Mouse (Mus musculus) retina, postnatal 1 day (tissue): ENCODE data around the gene Serac1.

ENCODE experiments used
- DNase-seq: peaks from one replicate; pipeline ENCODE4 v3.0.0-alpha.2; 2012

The Serac1 gene

GRCm38 (mm10) chr17:6063532-6063931 is 16.0 kb downstream of the Serac1 start:
- no peak for DNase-seq

DNA sequence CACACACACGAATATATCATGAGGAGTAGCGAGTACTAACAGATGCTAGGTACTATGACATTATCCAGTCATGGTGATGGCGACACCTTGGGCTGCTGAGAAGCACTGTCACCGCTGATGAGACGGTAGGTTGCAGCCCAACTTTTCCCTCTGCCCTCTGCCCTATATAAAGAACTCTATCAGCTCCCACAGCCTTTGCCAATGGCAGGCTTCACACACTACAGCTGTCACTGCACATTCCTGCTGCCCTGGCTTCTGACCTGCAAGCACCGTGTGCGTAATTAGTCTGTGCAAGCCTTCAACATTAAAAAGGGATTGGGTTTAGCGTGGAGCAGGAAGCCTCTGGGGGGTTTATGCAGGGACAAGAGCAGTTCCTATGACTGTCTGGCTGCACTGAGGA is 16.7 kb downstream of the Serac1 start:
- DNase-seq, result no peak

DNA sequence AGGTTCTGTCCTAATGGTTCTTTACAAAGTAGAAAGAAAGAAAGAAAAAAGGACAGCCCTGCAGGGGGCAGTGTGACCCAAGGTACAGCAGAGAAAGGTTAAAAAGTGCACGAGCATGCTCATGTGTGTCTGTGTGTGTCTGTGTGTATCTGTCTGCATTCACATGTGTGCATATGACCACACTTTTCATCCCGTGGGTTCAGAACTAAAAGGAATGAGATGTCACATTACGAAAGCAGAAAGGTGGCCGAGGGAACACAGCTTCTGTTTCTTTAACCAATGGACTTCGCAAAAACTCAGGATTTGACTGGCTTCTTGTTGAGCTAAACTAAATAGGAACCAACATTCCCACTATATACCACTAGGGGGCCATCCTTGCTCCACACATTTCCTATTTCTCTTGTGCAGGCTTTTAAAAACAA is 24.6 kb downstream of the Serac1 start:
- DNase-seq, result peak; percentile 77

DNA sequence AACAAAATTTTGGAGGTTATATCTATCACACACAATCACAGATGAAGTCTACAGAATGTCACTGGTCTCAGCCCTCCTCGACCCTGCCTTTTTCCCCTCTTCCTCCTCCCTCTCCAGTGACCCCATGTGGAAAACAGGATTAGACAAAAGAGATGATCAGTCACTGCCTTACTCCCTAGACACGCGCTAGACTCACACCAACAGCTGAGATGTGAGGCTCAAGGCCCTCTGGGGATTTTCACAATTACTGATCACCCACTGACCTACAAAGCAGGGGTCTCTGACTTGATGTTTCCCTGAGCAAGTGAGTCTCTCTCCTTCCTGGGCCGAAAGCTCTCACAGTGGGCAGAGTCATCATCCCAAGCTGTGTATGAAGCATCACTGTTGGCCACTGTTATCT is 26.7 kb downstream of the Serac1 start:
- peak; percentile 79 for DNase-seq

DNA sequence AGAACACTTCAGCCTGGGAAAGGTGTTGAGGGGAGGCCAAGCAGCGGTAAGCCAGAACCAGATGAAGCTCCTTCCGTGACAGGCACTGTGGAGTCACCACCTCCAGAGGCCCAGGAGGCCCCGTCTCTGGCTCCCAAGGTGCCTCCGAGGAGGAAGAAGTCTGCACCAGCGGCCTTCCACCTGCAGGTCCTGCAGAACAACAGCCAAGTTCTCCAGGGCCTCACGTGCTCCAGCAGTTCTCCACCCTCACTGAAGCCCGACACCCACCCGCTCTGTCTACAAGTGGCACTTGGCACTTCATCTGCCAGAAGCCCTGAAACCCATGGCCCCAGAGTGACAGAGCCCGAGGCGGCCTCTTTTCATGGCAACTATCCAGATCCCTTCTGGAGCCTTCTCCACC is 42.0 kb downstream of the Serac1 start:
- DNase-seq, result no peak

DNA sequence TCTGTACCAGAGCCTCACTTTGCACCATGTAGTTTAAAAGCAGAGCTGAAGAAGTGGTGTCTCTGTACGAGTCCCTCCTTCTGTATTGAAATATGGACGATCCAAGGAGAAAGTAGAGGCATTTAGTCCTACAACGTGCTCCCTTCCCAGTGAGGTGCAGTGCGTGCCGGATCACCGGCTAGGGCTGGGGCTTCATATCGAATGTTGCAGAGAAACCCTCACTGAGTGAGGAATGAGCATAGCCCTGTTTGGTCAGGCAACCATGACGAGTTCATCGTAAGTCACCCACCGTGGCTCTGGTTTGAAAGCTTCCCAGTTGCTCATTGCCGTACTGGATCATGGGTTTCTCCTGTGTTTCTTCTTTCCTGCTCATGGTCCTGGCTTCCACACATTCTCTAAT is 42.7 kb downstream of the Serac1 start:
- no peak for DNase-seq

DNA sequence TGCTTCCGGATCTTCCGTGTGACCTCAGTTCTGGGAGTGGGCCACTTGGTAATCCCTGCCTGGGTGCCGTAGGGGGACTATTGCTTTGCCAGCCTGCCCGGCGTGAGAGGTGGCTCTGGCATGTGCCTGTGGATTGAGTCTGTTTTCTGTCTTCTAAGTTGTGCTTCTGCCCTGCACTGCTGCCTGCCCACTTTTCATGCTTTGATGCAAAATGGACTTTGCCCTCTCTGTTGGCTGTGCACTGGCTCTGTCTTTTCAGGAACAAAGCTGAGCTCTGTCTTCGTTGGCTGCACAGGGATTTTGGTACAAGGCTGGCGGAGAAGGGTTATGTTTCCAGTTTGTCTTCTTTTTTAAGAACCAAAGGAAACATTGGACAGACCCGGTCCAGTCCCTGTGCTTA is 43.1 kb downstream of the Serac1 start:
- DNase-seq, result no peak

DNA sequence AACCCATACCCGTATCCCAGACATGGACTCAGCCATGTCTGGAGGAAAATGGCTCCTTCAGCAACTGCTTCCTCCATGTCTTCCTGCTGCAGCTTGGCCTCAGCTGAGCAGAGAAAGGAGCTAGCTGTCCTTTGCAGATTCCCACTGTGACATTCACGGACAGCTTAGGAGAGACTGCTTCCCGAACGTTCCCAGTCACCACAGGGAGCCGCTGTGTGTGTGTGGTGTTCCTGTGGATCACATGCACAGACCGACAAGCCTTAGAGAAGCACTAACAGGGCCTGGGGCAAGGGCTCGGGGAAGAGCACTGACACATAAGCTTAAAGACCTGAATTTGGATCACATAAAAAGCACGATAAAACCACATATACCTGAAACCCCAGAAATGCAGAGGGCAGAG is 43.9 kb downstream of the Serac1 start:
- DNase-seq, result no peak

GRCm38 (mm10) chr17:6025831-6026230 is 53.7 kb downstream of the Serac1 start:
- no peak for DNase-seq

DNA sequence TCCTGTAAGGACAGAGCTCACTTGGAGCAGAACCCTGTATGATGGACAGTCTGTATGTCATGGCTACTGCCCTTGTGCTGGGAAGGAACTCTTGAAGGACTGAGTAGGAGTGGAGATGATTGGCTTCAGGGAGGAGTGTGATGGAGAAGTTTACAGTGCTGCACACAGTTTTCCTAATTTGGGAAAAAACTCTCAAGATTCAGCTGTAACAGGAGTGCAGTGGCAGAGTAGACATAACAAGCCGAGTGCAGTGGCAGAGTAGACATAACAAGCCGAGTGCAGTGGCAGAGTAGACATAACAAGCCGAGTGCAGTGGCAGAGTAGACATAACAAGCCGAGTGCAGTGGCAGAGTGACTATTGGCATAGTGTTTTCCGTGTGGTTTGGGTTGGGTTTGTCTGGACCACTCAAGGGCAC is 58.2 kb downstream of the Serac1 start:
- peak; percentile 30 for DNase-seq

GRCm38 (mm10) chr17:6020636-6021035 is 58.9 kb downstream of the Serac1 start:
- DNase-seq, result peak; percentile 27

- peak; percentile 51 for DNase-seq
These were observed 59.8 kb downstream of the Serac1 start for GRCm38 (mm10) chr17:6019776-6020175.

DNA sequence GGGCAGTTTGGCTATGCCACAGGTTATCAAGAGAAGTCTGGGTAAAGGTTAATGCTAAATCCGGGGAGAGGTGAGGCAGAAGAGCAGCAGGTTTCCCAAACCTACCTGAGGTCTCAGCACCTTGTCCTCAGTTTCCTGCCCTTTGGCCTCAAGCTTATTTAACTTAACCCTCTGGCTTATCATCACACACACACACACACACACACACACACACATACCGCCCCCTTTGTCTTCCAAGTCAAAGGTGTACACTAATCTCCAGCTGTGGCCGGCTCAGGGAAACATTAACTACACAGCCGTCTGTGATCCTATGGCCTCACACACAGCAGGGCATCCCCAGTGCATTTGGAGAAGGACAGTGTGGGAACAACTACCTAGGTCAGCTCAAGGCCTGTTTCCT is 61.2 kb downstream of the Serac1 start:
- no peak for DNase-seq

- DNase-seq, result no peak
These were observed 62.3 kb downstream of the Serac1 start for GRCm38 (mm10) chr17:6017268-6017667.

DNA sequence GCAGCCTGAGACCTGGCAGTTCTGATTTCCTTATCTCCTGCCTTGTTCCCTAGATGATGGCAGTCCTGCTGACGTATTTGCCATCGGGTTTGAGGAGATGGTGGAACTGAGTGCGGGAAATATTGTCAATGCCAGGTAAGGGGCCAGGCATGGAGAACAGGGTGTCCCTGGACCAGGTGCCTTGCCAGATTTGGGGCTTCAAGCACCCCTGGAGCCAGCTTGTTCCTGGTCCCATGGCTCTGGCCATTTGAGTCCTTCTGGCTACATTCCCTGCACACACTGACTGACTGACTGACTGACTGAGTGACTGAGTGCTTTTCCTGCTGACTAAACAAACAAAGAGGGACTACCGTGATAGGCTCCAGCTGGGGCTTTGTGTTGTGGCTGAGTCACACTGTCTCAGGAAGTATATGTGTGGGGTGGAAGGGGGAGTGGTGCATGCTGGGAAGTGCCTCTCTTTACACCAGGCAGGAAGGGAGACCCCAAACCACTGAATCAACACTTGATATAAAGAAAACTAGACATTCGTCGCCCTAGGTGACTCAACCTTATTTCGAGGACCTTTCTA is 63.2 kb downstream of the Serac1 start:
- no peak for DNase-seq

- DNase-seq, result no peak
These were observed 64.6 kb downstream of the Serac1 start for GRCm38 (mm10) chr17:6014985-6015384.

DNA sequence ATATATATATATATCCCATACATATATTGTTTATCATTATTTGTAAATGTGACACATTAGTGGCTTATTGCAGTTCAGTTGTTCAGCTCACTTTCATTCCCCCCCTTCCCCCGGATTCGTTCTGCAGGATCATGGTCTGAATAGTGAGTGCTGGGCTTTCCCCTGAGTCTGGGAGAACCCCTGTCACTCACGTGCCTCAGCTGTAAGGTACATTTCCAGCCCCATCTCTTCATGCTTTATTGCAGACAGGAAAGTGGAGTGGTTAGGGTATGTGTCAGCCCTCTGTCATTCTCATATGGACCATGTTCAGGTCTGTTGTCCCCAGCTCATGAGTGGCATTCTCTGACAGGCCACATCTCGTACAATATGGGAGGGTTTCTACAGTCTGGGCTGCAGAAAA is 66.5 kb downstream of the Serac1 start:
- no peak for DNase-seq

DNA sequence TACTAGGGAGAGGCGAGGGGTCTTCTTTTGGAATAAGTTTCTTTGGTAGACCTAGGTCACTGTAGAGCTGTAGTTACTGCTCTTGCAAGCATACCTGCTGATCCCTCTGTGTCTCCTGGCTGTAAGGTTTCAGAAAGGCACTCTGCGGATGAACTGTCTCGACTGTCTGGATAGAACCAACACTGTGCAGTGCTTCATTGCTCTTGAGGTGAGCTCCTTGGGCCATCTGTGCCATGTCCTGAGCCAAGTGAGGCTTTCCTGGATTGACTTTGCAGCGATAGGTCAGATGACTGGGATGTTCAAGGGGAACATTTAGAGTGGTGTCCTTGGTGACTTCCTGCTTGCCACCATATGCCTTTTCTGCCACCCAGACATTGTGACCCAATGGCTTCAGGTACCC is 69.9 kb downstream of the Serac1 start:
- DNase-seq, result no peak

- DNase-seq, result no peak
These were observed 71.0 kb downstream of the Serac1 start for GRCm38 (mm10) chr17:6008590-6008989.

GRCm38 (mm10) chr17:6007902-6008301 is 71.6 kb downstream of the Serac1 start:
- DNase-seq, result no peak

- DNase-seq, result no peak
These were observed 72.3 kb downstream of the Serac1 start for GRCm38 (mm10) chr17:6007101-6007780.

DNA sequence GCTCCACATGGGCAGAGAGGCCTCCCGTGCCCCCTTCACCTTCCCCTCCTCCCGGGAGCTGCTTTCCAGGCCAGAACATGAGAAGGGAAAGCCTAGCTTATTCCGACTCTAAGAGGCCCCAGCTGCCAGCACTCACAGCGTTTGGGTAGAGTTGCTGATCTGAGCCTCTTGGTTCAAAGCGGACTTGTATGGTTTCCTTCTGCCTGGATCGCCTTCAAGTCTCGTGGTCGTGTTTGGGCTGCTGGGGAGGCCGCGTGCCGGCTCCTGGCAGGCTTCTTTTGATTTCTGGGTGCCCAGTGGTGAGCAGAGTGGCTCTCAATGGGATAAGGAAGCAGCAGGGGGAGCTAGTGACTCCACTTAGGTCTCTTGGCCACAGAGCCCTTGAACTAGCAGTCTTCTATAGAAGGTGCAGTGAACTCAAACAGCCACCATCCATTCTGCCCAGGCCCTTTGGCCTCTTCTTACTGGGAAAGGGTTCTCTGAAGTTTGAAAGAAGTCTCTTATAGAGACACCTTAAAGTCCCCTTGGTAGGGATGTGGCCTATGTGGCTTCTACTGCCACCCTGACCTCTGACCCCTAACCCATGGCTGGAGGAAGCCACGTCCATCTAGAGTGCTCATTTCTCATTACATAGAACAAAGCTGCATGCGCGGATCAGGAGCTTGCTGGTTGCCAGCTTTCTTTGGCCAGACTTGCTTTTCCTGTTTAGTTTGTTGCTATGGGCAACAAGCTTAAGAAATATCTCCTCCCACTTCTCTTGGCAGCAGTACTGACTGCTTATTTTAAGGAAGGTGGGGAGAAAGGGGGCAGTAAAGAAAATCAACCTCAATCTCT is 73.7 kb downstream of the Serac1 start:
- DNase-seq, result no peak

DNA sequence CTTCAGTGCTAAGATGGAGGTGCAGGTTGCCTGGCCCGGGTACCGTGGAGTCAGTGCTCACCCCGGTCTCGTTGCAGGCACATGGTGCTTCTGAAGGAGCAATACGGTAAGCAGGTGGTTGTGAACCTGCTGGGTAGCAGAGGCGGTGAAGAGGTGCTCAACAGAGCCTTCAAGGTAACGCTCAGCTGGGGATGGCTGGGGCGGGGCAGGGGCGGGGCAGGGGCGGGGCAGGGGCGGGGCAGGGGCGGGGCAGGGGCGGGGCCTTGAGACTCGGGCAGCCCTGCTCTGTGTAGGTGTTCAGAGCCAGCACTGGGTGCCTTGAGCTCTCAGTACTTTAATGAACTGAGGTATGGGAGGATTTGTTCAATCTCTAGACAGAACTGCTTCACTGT is 74.3 kb downstream of the Serac1 start:
- no peak for DNase-seq

- DNase-seq, result no peak
These were observed 75.9 kb downstream of the Serac1 start for GRCm38 (mm10) chr17:6003661-6004060.
